Mouse (Mus musculus) spleen, postnatal 0 days (tissue): Measurements from ENCODE around the gene Lipo2. TPM values are rescaled to one million over a fixed set of nuclear protein-coding genes. Genes with fewer than 3 reads are reported as not detected.

ENCODE experiments used
- polyA plus RNA-seq: library from polyadenylated mRNA; unstranded; fragments of >200 nt; fragmentation: Nextera tagmentation; extraction: Ambion mirVana; gene quantifications from 2 replicates; pipeline ENCODE4 v1.2.1, GENCODE M21; 2015

The Lipo2 gene
- polyA plus RNA-seq = 0.17 and 0.21 TPM in 2 replicates

GRCm38 (mm10) chr19:33751259-33751658, at the start of gene Lipo2:
Gene Lipo2 (minus strand): TSS chr19:33751359.

GRCm38 (mm10) chr19:33787359-33787758, 36.2 kb upstream of the Lipo2 start, which contains the start of gene Lipo1:
Gene Lipo1 (minus strand): TSS chr19:33787459.

GRCm38 (mm10) chr19:33761287-33762086, 10.3 kb upstream of the Lipo2 start, which contains the start of gene Lipo3:
Gene Lipo3 (minus strand): TSS chr19:33761951.

Other genes with a start within 250 kb of the Lipo2 start
- gene Lipo4, start 233.6 kb downstream of the Lipo2 start, polyA plus RNA-seq = not detected in 2 replicates
- gene Gm8978, start 126.1 kb downstream of the Lipo2 start, polyA plus RNA-seq = not detected in 2 replicates
- 5.0 and 7.1 TPM in 2 replicates for gene Lipo3, start 10.6 kb upstream of the Lipo2 start, polyA plus RNA-seq
- not detected in 2 replicates for gene Lipo1, start 36.1 kb upstream of the Lipo2 start, polyA plus RNA-seq
- not detected in 2 replicates for gene Lipf, start 209.8 kb upstream of the Lipo2 start, polyA plus RNA-seq